Mouse (Mus musculus): ENCODE measurements around the gene Nr1d1. TPM values are rescaled to one million over a fixed set of nuclear protein-coding genes. Genes with fewer than 3 reads are reported as not detected.

The Nr1d1 gene
- total RNA-seq, 2 experiments from 2014 or later = 82.0 to 85.4 TPM

DNA sequence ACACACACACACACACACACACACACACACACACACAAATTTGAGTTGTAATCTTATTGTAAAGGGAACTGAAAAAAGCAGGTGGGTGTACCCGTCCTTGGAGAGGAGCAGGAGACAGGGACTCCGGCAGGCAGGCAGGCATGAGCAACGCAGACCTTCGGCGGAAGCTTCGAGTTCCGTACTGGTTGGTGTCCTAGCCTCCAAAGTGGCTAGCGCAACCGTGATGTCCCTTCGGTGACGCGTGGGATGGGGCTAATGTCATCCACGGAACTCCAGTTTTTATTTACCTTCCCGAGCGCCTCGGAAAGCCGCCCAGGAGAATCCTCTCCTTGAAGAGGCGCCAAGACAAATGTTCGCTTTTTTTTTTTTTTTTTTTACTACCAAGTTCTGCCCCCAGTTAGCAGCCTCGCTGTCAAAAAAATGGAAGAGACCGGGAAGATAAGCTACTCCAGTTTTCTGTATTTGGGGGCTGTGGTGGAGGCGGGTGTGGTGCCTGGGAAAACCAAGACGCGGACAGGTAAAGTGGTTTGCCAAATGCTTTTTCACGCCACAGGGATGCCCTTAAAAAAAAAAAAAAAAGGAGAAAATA is 14.2 kb upstream of the Nr1d1 start:
- intact Hi-C loops (cut with DNase I) = loop anchor here (5.0 kb wide), 1 partner anchor 72 kb away; no protein-coding TSS in a partner anchor
- DNase-seq (ENCODE audit: low spot score in 2 of 2) = no peak

DNA sequence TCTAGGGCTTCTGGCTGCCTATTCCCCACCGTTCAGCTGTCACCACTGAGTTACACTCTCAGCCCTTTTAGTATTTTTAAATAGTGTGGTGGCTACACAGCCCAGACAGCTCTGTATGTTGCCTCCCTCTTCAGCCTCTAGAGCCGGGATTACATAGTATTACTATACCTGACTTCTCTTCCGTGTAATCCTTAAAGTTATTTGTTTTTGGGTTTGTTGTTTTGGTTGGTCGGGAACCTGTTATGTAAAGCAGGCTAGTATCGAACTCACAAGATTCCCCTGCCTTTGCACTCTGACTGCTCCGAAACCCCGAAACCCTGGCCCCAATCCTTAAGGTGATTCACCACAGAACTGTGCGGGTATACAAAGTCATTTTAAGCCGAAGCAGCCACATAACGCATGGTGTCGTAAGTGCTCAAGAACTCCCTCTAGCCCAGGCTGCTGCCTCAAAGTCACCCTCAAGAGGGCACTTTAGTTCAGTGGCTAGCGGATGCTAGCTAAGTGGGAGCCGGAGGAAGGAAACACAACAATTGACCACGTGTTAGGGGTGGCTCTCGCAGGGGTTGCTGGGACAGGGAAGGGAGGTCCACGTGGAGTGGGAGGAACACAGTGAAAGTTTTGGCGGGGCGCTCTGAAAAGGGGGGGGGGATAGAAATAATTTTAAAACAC is 13.6 kb upstream of the Nr1d1 start:
- intact Hi-C loops (cut with DNase I) = loop anchor here (5.0 kb wide), 1 partner anchor 71 kb away; no protein-coding TSS in a partner anchor
- DNase-seq (ENCODE audit: low spot score in 2 of 2) = peak; percentile 85 to 90

GRCm38 (mm10) chr11:98788139-98788538 is 13.0 kb upstream of the Nr1d1 start:
- intact Hi-C loops (cut with DNase I) = loop anchor here (5.0 kb wide), 1 partner anchor 71 kb away; no protein-coding TSS in a partner anchor
- DNase-seq (ENCODE audit: low spot score in 2 of 2) = no peak

GRCm38 (mm10) chr11:98787691-98788090 is 12.6 kb upstream of the Nr1d1 start:
- no peak for DNase-seq (ENCODE audit: low spot score in 2 of 2)
- intact Hi-C loops (cut with DNase I) = loop anchor here (2.0 to 5.0 kb wide), 4 partner anchors 15 to 87 kb away; partner anchors contain the start of genes Csf3 and Thra

DNA sequence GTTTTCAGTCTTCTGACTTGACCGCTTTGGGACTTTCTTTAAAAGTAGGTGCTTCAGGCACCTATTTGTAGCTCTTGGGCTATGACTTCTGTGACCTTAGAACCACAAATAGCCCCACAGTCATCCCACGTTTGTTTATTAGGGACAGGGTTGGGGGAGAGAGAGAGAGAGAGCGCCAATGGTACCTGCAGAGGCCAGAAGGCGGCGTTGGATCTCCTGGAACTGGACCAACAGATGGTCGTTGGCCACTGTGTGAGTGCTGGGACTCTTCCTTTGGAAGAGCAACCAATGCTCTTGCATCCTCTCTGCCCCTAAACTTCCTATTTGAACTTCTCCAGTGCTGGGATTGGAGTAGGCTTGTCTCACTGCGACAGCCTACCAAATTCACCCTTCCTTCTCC is 12.1 kb upstream of the Nr1d1 start:
- intact Hi-C loops (cut with DNase I) = loop anchor here (2.0 to 5.0 kb wide), 4 partner anchors 14 to 86 kb away; partner anchors contain the start of genes Csf3 and Thra
- no peak for DNase-seq (ENCODE audit: low spot score in 2 of 2)

DNA sequence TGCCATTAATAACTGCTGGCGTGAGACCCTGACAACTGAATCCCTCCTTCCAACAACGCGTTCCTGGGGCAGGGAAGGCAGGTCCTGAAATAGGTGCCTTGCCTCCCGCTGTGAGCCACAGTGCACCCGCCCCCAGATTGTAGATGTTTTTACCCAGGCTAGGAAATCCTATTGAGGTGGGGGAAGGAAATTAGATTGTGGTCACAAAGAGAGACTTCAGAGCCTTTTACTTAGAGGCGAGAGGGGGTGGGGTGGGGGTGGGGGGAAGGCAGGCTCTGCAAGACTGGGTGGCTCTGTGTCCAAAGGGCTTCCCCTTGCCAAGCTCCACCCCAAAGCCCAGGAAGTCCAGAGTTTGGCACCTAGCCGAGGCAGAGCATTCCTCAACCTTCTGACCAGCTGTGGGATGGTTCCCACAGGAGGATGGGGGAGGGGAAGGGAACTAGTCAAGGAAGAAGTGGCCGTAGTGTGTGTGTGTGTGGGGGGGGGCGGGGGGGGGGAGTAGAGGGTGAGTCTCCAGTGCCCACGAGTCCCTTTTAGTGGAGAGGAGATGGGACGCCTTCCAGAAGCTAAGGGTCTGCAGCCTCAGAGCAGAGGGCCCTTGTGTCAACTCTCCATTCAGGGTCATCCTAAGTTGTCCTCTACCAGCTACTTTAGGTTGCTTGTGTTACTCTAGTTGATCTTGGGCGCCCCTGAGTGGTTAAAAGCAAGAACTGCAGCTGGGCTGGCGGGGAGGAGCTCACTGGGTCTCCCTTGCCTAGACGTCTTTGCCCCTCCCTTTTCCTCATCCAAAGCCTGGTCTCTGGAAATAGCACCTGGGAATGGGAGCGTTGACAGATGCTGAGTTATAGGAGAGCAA is 11.5 kb upstream of the Nr1d1 start:
- intact Hi-C loops (cut with DNase I) = loop anchor here (2.0 to 5.0 kb wide), 4 partner anchors 14 to 86 kb away; partner anchors contain the start of genes Csf3 and Thra
- DNase-seq (ENCODE audit: low spot score in 2 of 2) = peak; percentile 97 to 98

- DNase-seq (ENCODE audit: low spot score in 2 of 2) = peak; percentile 86 to 97
- intact Hi-C loops (cut with DNase I) = loop anchor here (2.0 to 5.0 kb wide), 4 partner anchors 13 to 85 kb away; partner anchors contain the start of genes Csf3 and Thra
Measured at GRCm38 (mm10) chr11:98785772-98786281, 10.7 kb upstream of the Nr1d1 start.

GRCm38 (mm10) chr11:98785214-98785613 is 10.1 kb upstream of the Nr1d1 start:
- no peak for DNase-seq (ENCODE audit: low spot score in 2 of 2)
- intact Hi-C loops (cut with DNase I) = loop anchor here (5.0 kb wide), 1 partner anchor 68 kb away; no protein-coding TSS in a partner anchor

DNA sequence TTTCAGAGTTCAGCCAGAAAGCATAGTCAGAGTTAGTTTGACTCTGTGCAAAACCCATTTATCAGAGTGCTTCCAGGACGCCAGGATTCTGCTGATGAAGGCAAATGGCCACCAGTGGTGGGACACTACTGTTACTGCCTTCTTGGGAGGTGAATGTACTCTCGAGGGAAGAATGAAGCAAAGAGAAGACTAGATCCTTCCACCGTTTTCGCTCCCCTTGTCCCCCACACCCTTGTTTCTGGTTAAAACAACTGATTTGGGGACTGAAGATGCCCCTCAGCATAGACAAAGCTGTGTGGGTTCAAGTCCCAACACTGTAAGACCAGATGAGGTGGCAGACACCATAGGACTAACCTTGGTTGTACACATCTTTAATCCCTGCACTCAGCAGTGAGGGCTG is 9.0 kb upstream of the Nr1d1 start:
- intact Hi-C loops (cut with DNase I) = no loop called here
- no peak for DNase-seq (ENCODE audit: low spot score in 2 of 2)

- intact Hi-C loops (cut with DNase I) = no loop called here
- DNase-seq (ENCODE audit: low spot score in 2 of 2) = peak; percentile 95 to 99
Measured at GRCm38 (mm10) chr11:98783236-98783696, 8.1 kb upstream of the Nr1d1 start.

DNA sequence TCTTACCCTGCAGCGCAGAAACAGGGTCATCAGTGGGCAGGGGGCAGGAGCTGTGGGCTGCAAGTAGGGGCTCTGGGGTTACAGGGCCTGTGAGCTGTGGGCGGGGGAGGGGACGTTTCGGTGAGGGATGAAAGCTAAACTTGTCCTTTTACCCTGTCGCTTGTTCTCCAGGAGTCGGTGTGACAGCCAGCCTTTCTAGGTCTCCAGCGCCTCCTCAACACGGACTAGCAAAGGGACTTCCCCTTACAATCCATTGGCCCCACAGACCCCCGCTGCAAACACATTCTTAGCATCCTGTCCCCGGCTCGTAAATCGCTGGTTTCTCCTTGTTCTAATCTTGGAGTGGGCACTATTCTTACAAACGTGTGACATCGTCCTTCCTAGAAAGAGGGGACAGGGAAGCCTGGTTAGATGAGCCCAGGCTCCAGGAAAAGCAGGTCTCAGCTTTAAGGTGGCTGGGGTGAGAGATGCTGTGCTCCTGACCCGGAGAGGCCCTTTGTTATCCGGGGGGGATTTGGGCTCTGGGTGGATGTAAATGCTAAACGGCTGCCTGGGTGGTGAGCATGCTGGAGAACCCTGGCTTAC is 7.6 kb upstream of the Nr1d1 start:
- intact Hi-C loops (cut with DNase I) = no loop called here
- DNase-seq (ENCODE audit: low spot score in 2 of 2) = peak in 1 of 2 experiments; percentile 71

- intact Hi-C loops (cut with DNase I) = no loop called here
- DNase-seq (ENCODE audit: low spot score in 2 of 2) = peak; percentile 86 to 95
Measured at GRCm38 (mm10) chr11:98781851-98782512, 6.8 kb upstream of the Nr1d1 start.

DNA sequence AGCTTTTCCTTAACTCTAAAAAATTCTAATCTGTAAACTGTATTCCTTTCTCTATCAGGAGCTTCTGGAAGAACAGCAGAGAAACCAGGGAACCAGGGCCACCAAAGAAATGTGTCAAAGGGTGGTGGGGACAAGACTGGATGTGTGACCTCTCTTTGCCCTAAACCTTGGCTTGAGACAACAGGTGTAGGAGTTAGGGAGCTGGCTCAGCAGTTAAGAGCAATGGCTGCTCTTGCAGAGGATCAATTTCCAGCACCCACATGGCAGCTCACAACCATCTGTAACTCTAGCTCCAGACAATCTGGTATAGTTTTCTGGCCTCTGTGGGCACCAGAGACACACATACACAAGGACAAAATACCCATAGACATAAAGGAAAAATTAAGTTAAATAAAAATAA is 2.8 kb upstream of the Nr1d1 start:
- intact Hi-C loops (cut with DNase I) = no loop called here
- DNase-seq (ENCODE audit: low spot score in 2 of 2) = no peak

- no peak for DNase-seq (ENCODE audit: low spot score in 2 of 2)
- intact Hi-C loops (cut with DNase I) = no loop called here
Measured at GRCm38 (mm10) chr11:98776843-98777590, 1.9 kb upstream of the Nr1d1 start.

DNA sequence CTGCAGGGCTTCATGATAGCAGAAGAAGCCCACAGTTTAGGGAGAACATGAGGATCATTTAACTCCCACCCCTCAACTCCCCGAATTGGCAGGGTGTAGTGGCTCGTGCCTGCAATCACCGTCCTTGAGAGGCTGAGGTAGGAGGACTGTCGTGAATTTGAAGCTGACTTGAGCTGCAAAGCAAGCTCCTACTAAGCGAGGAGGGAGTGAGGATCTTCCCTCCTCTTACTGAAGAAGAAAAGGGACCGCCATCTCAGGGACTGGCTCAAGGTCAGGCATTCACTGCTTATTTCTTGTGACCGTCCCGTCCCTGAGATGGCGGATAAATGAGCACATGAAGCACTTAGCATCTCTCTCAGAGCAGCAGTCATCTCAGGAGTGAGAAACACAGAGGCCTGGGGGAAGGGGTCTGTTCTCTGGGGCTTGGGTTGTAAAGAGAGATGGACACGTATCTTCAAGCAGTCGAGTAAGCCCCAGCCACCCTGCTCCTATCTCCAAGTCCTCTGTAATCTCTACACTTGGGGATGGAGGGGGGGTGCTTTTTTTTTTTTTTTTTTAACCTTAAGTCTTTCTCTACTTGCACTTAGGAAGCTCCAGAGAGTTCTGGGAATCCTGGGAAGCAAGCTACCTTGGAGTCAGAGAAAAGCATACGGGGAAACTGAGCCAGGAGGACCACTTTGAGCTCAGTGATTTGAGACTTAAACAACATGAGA is 1.1 kb upstream of the Nr1d1 start:
- intact Hi-C loops (cut with DNase I) = no loop called here
- no peak for DNase-seq (ENCODE audit: low spot score in 2 of 2)

DNA sequence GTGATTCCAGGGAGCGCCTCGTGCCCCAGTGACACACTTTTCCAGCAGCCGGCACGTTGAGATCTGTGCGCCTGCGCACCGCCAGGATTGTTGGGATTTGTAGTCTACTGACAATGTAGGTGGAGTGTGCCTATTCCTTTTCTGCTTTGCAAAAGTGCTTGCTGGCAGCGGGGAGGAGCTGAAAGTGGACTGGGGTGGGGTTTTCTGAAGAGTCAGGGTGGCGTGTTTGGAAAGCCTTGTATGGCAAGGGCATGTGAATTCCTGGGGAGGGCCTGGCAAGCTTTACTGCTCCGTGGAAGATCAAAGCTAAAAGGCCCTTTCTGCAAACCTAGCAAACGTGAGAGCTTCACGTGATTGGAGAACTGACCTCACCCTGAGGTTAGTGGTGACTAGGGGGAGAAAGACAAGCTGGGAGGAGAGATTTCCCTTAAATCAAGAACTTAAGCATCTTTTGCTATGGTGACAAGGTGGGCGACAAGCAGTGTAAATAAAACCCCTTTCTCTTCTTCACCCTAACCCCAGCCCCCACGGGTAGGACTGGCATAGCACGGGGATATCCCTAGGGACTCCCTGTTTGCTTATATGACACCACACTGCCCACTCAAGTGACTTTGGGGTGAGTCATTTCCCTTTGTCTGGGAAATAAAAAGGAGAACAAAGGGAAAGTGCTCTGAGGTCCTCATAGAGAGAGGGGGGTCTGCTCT is 367 bp upstream of the Nr1d1 start:
- DNase-seq (ENCODE audit: low spot score in 2 of 2) = peak; percentile 100
- intact Hi-C loops (cut with DNase I) = no loop called here

Measured in left cerebral cortex, postnatal 14 days (tissue).